Comparison of ENCODE assay signal across 10 mouse cellular contexts in the genomic region with DNA sequence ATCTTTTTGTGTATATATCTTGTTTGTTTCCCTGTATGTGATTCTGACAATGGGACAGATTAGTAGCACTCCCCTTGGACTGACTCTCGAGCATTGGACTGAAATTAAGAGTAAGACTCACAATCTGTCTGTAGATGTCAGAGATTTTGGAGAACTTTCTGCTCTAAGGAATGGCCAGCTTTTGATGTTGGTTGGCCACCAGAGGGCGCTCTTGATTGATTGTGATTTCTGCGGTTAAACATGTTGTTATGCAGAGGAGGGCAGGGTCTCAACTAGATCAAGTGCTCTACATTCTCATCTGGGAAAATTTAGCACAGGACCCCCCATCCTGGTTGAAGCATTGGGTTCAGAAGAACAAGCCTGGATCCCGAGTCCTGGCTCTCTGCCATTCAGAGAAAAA.
DNase-seq lines count a peak whose midpoint lies in the region; ATAC-seq and TF ChIP-seq lines count a peak whose summit lies in the region.
"Had no signal": no experiment of that assay in that cellular context is flagged by ENCODE, and none has a peak within 500 bp of the region (broad histone marks: within the 10 kb centered on the region; RNA-seq: fewer than 3 reads in every experiment).

No protein-coding gene starts in this region.

- H3K4me3 ChIP-seq in forebrain, postnatal 0 days (ENCODE audit: low read depth, low read length), result no peak overlapping the region
- no peak overlapping the region for H3K4me3 ChIP-seq in forebrain, embryonic 13.5 days
- H3K4me3 ChIP-seq: heart, embryonic 13.5 days had no signal

- no peak overlapping the region for H3K4me2 ChIP-seq in forebrain, postnatal 0 days (ENCODE audit: low read depth)
- no peak overlapping the region for H3K4me2 ChIP-seq in forebrain, embryonic 13.5 days
- H3K4me2 ChIP-seq: heart, embryonic 13.5 days had no signal

- no peaks in the 10 kb centered on the region for H3K27me3 ChIP-seq in forebrain, postnatal 0 days (ENCODE audit: insufficient read depth, low read length)
- no peaks in the 10 kb centered on the region for H3K27me3 ChIP-seq in forebrain, embryonic 13.5 days
- H3K27me3 ChIP-seq in splenic B cell, adult 2 months (ENCODE audit: control insufficient read depth, insufficient read depth, low read length, poor library complexity, severe bottlenecking), result no peaks in the 10 kb centered on the region
- H3K27me3 ChIP-seq: heart, embryonic 13.5 days had no signal

- no peaks in the 10 kb centered on the region; the same call in 1 of the 2 replicates for H3K9me3 ChIP-seq in forebrain, postnatal 0 days (ENCODE audit: low read length)
- peaks cover 6% of the 10 kb centered on the region; the same call in 1 of the 2 replicates for H3K9me3 ChIP-seq in forebrain, embryonic 13.5 days (replicated peaks)

- H3K36me3 ChIP-seq in forebrain, postnatal 0 days (ENCODE audit: insufficient read depth), result no peaks in the 10 kb centered on the region
- no peaks in the 10 kb centered on the region for H3K36me3 ChIP-seq in forebrain, embryonic 13.5 days (ENCODE audit: poor library complexity, severe bottlenecking)
- no peaks in the 10 kb centered on the region for H3K36me3 ChIP-seq in splenic B cell, adult 2 months (ENCODE audit: control insufficient read depth, insufficient read depth, low read length, poor library complexity, severe bottlenecking)
- H3K36me3 ChIP-seq: heart, embryonic 13.5 days had no signal

- TF ChIP-seq CTCF in forebrain, postnatal 0 days (IDR thresholded peaks at IDR 0.05; ENCODE audit: low read depth), result peak; percentile 27; the same call in 1 of the 2 replicates

- WGBS in forebrain, postnatal 0 days, result 74% methylated on average over 4 of the region's 4 CpGs
- 80% methylated on average over 4 of the region's 4 CpGs for WGBS in forebrain, embryonic 13.5 days

- ATAC-seq in forebrain, postnatal 0 days, result no peak
- ATAC-seq in forebrain, embryonic 13.5 days, result no peak

- H3K4me1 ChIP-seq in forebrain, postnatal 0 days (ENCODE audit: insufficient read depth), result no peaks in the 10 kb centered on the region
- no peaks in the 10 kb centered on the region for H3K4me1 ChIP-seq in forebrain, embryonic 13.5 days
- H3K4me1 ChIP-seq: heart, embryonic 13.5 days had no signal

- DNase-seq in forebrain, postnatal 0 days, result no peak
- peak; percentile 51 for DNase-seq in right cerebral cortex, postnatal 4 days
- no peak for DNase-seq in right cerebral cortex, adult 18-20 months
- peak; percentile 21 for DNase-seq in kidney, postnatal 14 days
- peak; percentile 54 for DNase-seq in splenic B cell, adult 2 months (ENCODE audit: low read depth, low spot score)
- no peak for DNase-seq in MN1 (ENCODE audit: low spot score)
- no peak for DNase-seq in ovary, adult 18-20 months (ENCODE audit: low spot score)

- no peak overlapping the region for H3K27ac ChIP-seq in forebrain, postnatal 0 days (ENCODE audit: low read depth, low read length)
- no peak overlapping the region for H3K27ac ChIP-seq in forebrain, embryonic 13.5 days
- H3K27ac ChIP-seq: heart, embryonic 13.5 days; macrophage had no signal

- H3K9ac ChIP-seq in forebrain, postnatal 0 days, result no peak overlapping the region
- no peak overlapping the region for H3K9ac ChIP-seq in forebrain, embryonic 13.5 days
- H3K9ac ChIP-seq: heart, embryonic 13.5 days had no signal

Comparison
In these comparisons a context has a peak if more than half of its experiments do, and no peak if none do; other contexts are left out.
1. DNase-seq: peak in right cerebral cortex, postnatal 4 days (single experiment), kidney, postnatal 14 days (single experiment) and splenic B cell, adult 2 months (single experiment); none in forebrain, postnatal 0 days (single experiment), right cerebral cortex, adult 18-20 months (single experiment), MN1 (single experiment) and ovary, adult 18-20 months (single experiment).